Mouse (Mus musculus) hindbrain, embryonic 13.5 days (tissue): Measurements from ENCODE around the gene Sdk1. TPM values are rescaled to one million over a fixed set of nuclear protein-coding genes. Genes with fewer than 3 reads are reported as not detected.

Experiments
- ATAC-seq: fragments of 200-750 bp; cut with Nextera tagmentation; 2 replicates; pipeline ENCODE4 v1.8.0; 2017; ENCODE audit warnings: moderate TSS enrichment; ENCODE audit not compliant: low FRiP score
- H3K27ac ChIP-seq: fragments of 300-500 bp; sonication (generic); 2 replicates; pipeline ENCODE4 v1.5.1; 2015; ENCODE audit warnings: inconsistent platforms, mild to moderate bottlenecking, moderate library complexity
- H3K27me3 ChIP-seq: fragments of 300-500 bp; sonication (generic); 2 replicates; pipeline ENCODE4 v1.6.1; 2015; ENCODE audit warnings: mild to moderate bottlenecking, inconsistent platforms
- H3K36me3 ChIP-seq: fragments of 300-500 bp; sonication (generic); 2 replicates; pipeline ENCODE4 v1.6.1; 2015; ENCODE audit warnings: mild to moderate bottlenecking, inconsistent platforms
- H3K4me1 ChIP-seq: fragments of 300-500 bp; sonication (generic); replicated peaks from 2 replicates; pipeline ENCODE4 v1.6.1; 2015; ENCODE audit warnings: inconsistent platforms
- H3K4me2 ChIP-seq: fragments of 300-500 bp; sonication (generic); 2 replicates; pipeline ENCODE4 v1.6.1; 2015; ENCODE audit warnings: inconsistent platforms, mild to moderate bottlenecking, moderate library complexity
- H3K4me3 ChIP-seq: fragments of 300-500 bp; sonication (generic); 2 replicates; pipeline ENCODE4 v1.5.1; 2015; ENCODE audit warnings: mild to moderate bottlenecking, inconsistent platforms
- H3K9ac ChIP-seq: fragments of 300-500 bp; sonication (generic); 2 replicates; pipeline ENCODE4 v1.6.1; 2015; ENCODE audit warnings: mild to moderate bottlenecking, inconsistent platforms
- H3K9me3 ChIP-seq: fragments of 300-500 bp; sonication (generic); 2 replicates; pipeline ENCODE4 v1.6.1; 2016; ENCODE audit warnings: inconsistent platforms
- WGBS: fragments of 180-500 bp; shearing (Covaris S2); methylation state at CpG from one replicate; pipeline ENCODE4 v1.1.7; 2015; 5-methylcytosine and 5-hydroxymethylcytosine counted together
- polyA plus RNA-seq: library from polyadenylated mRNA; unstranded; fragments of >200 nt; fragmentation: Nextera tagmentation; extraction: Ambion mirVana; gene quantifications from 2 replicates; pipeline ENCODE4 v1.2.1, GENCODE M21; 2015

The Sdk1 gene
- 1.8 and 1.9 TPM in 2 replicates for polyA plus RNA-seq

GRCm38 (mm10) chr5:141240841-141241543 lies at the start of gene Sdk1:
Sdk1 (plus strand) TSS chr5:141241490.
- peak within 1 kb of the TSS; percentile 73 for H3K4me3 ChIP-seq
- H3K27ac ChIP-seq, result peak within 1 kb of the TSS; percentile 73
- no peaks in the 10 kb centered on the region for H3K9me3 ChIP-seq
- peaks cover 41% of the 10 kb centered on the region for H3K4me1 ChIP-seq
- peak; percentile 94 for ATAC-seq
- H3K36me3 ChIP-seq, result no peaks in the 10 kb centered on the region
- peak within 1 kb of the TSS; percentile 98 for H3K4me2 ChIP-seq
- WGBS, result under 1% methylated on average over 63 of the region's 77 CpGs
- peak within 1 kb of the TSS; percentile 81 for H3K9ac ChIP-seq
- H3K27me3 ChIP-seq, result peaks cover 63% of the 10 kb centered on the region

- peaks cover 19% of the 10 kb centered on the region for H3K4me1 ChIP-seq
- no peak overlapping the region for H3K4me2 ChIP-seq
- 50% methylated on average over 4 of the region's 4 CpGs for WGBS
- no peak overlapping the region for H3K4me3 ChIP-seq
- H3K27ac ChIP-seq, result no peak overlapping the region
- no peaks in the 10 kb centered on the region for H3K9me3 ChIP-seq
- H3K9ac ChIP-seq, result no peak overlapping the region
- no peaks in the 10 kb centered on the region for H3K27me3 ChIP-seq
- H3K36me3 ChIP-seq, result no peaks in the 10 kb centered on the region
- ATAC-seq, result no peak
Observed at GRCm38 (mm10) chr5:141197278-141197677, 44.0 kb upstream of the Sdk1 start.

GRCm38 (mm10) chr5:141202276-141203065 lies 38.8 kb upstream of the Sdk1 start:
- H3K9ac ChIP-seq, result no peak overlapping the region
- H3K4me1 ChIP-seq, result peaks cover 3% of the 10 kb centered on the region
- WGBS, result 79% methylated on average over 11 of the region's 11 CpGs
- no peak overlapping the region for H3K4me3 ChIP-seq
- no peak overlapping the region for H3K4me2 ChIP-seq
- no peaks in the 10 kb centered on the region for H3K27me3 ChIP-seq
- H3K27ac ChIP-seq, result no peak overlapping the region
- H3K9me3 ChIP-seq, result no peaks in the 10 kb centered on the region
- H3K36me3 ChIP-seq, result no peaks in the 10 kb centered on the region
- ATAC-seq, result no peak

GRCm38 (mm10) chr5:141207061-141207460 lies 34.2 kb upstream of the Sdk1 start:
- H3K4me3 ChIP-seq, result no peak overlapping the region
- no peak overlapping the region for H3K9ac ChIP-seq
- WGBS, result 65% methylated on average over 5 of the region's 5 CpGs
- H3K9me3 ChIP-seq, result no peaks in the 10 kb centered on the region
- H3K27ac ChIP-seq, result no peak overlapping the region
- H3K4me2 ChIP-seq, result no peak overlapping the region
- no peaks in the 10 kb centered on the region for H3K36me3 ChIP-seq
- ATAC-seq, result no peak
- no peaks in the 10 kb centered on the region for H3K4me1 ChIP-seq
- H3K27me3 ChIP-seq, result no peaks in the 10 kb centered on the region

GRCm38 (mm10) chr5:141225243-141225642 lies 16.0 kb upstream of the Sdk1 start:
- Histone ChIP-seq H3K4me1 (no peaks in the 10 kb centered on the region), H3K4me2 (no peak overlapping the region), H3K9ac (no peak overlapping the region), H3K27me3 (no peaks in the 10 kb centered on the region), H3K9me3 (no peaks in the 10 kb centered on the region), H3K4me3 (no peak overlapping the region), H3K36me3 (no peaks in the 10 kb centered on the region), H3K27ac (no peak overlapping the region)
- WGBS, result 84% methylated on average over 3 of the region's 3 CpGs
- no peak for ATAC-seq

GRCm38 (mm10) chr5:141234326-141234725 lies 7.0 kb upstream of the Sdk1 start:
- Histone ChIP-seq H3K36me3 (no peaks in the 10 kb centered on the region), H3K4me2 (no peak overlapping the region), H3K9me3 (no peaks in the 10 kb centered on the region), H3K27ac (no peak overlapping the region), H3K27me3 (peaks cover 9% of the 10 kb centered on the region), H3K9ac (no peak overlapping the region), H3K4me3 (no peak overlapping the region), H3K4me1 (peaks cover 4% of the 10 kb centered on the region)
- ATAC-seq, result no peak
- WGBS, result 15% methylated on average over 4 of the region's 4 CpGs

GRCm38 (mm10) chr5:141239401-141239800 lies 1.9 kb upstream of the Sdk1 start:
- Histone ChIP-seq H3K36me3 (no peaks in the 10 kb centered on the region), H3K4me3 (no peak overlapping the region), H3K4me1 (peaks cover 42% of the 10 kb centered on the region), H3K9ac (no peak overlapping the region), H3K27ac (no peak overlapping the region), H3K4me2 (0 out of 2 replicates have a peak overlapping the region, but pooled peaks have one; percentile 98), H3K27me3 (peaks cover 50% of the 10 kb centered on the region), H3K9me3 (no peaks in the 10 kb centered on the region)
- ATAC-seq, result no peak
- WGBS, result 40% methylated on average over 5 of the region's 5 CpGs

- Histone ChIP-seq H3K36me3 (no peaks in the 10 kb centered on the region), H3K9me3 (no peaks in the 10 kb centered on the region), H3K27me3 (peaks cover 59% of the 10 kb centered on the region), H3K4me1 (peaks cover 41% of the 10 kb centered on the region), H3K4me3 (peak overlapping the region; percentile 73), H3K4me2 (peak overlapping the region; percentile 98), H3K27ac (no peak overlapping the region), H3K9ac (peak overlapping the region; percentile 74)
- 1% methylated on average over 10 of the region's 10 CpGs for WGBS
- ATAC-seq, result no peak
Observed at GRCm38 (mm10) chr5:141240441-141240840, 849 bp upstream of the Sdk1 start.

- no peaks in the 10 kb centered on the region for H3K36me3 ChIP-seq
- H3K27me3 ChIP-seq, result peaks cover 71% of the 10 kb centered on the region
- H3K4me1 ChIP-seq, result peaks cover 41% of the 10 kb centered on the region
- H3K27ac ChIP-seq, result peak overlapping the region; percentile 73
- ATAC-seq, result peak; percentile 46
- H3K4me2 ChIP-seq, result peak overlapping the region; percentile 98
- H3K9ac ChIP-seq, result peak overlapping the region; percentile 81
- H3K9me3 ChIP-seq, result no peaks in the 10 kb centered on the region
- H3K4me3 ChIP-seq, result peak overlapping the region; percentile 73
- WGBS, result under 1% methylated on average over 68 of the region's 82 CpGs
Observed at GRCm38 (mm10) chr5:141241645-141242284, 475 bp downstream of the Sdk1 start.

- Histone ChIP-seq H3K27me3 (peaks cover 71% of the 10 kb centered on the region), H3K4me1 (peaks cover 41% of the 10 kb centered on the region), H3K36me3 (no peaks in the 10 kb centered on the region), H3K4me2 (peak overlapping the region; percentile 98), H3K27ac (no peak overlapping the region), H3K9me3 (no peaks in the 10 kb centered on the region), H3K9ac (peak overlapping the region; percentile 60), H3K4me3 (peak overlapping the region; percentile 73)
- no peak for ATAC-seq
- 3% methylated on average over 33 of the region's 33 CpGs for WGBS
Observed at GRCm38 (mm10) chr5:141243253-141243965, 2.1 kb downstream of the Sdk1 start.

- Histone ChIP-seq H3K9ac (no peak overlapping the region), H3K4me3 (no peak overlapping the region), H3K9me3 (no peaks in the 10 kb centered on the region), H3K27ac (no peak overlapping the region), H3K4me2 (no peak overlapping the region), H3K4me1 (no peaks in the 10 kb centered on the region), H3K36me3 (no peaks in the 10 kb centered on the region), H3K27me3 (no peaks in the 10 kb centered on the region)
- no peak for ATAC-seq
- 86% methylated on average over 1 of the region's 1 CpGs for WGBS
Observed at GRCm38 (mm10) chr5:141264253-141264652, 23.0 kb downstream of the Sdk1 start.

GRCm38 (mm10) chr5:141277112-141277511 lies 35.8 kb downstream of the Sdk1 start:
- Histone ChIP-seq H3K9me3 (no peaks in the 10 kb centered on the region), H3K4me3 (no peak overlapping the region), H3K4me2 (no peak overlapping the region), H3K27me3 (no peaks in the 10 kb centered on the region), H3K4me1 (no peaks in the 10 kb centered on the region), H3K9ac (no peak overlapping the region), H3K36me3 (no peaks in the 10 kb centered on the region), H3K27ac (no peak overlapping the region)
- ATAC-seq, result no peak
- 89% methylated on average over 6 of the region's 6 CpGs for WGBS
